28 mouse cellular contexts compared by ENCODE assay signal in genomic region chr8:13540122-13540521, GRCm38 (mm10). TPM values are rescaled to one million over a fixed set of nuclear protein-coding genes. Genes with fewer than 3 reads are reported as not detected.
DNase-seq lines count a peak whose midpoint lies in the region; ATAC-seq and TF ChIP-seq lines count a peak whose summit lies in the region.
"Had no signal": no experiment of that assay in that cellular context is flagged by ENCODE, and none has a peak within 500 bp of the region (broad histone marks: within the 10 kb centered on the region; RNA-seq: fewer than 3 reads in every experiment).

No protein-coding gene starts in this region.

- TF ChIP-seq POLR2A in lung, adult 2 months (IDR thresholded peaks at IDR 0.05; ENCODE audit: borderline replicate concordance, extremely low read depth, low read depth, low read length): no peak

- H3K4me3 ChIP-seq in lung, adult 2 months (replicated peaks; ENCODE audit: extremely low read depth, low read depth, low read length): no peak overlapping the region
- no peak overlapping the region for H3K4me3 ChIP-seq in lung, embryonic 15.5 days
- H3K4me3 ChIP-seq in lung, embryonic 16.5 days (ENCODE audit: low read length): no peak overlapping the region
- H3K4me3 ChIP-seq in left cerebral cortex, adult 2 months: no peak overlapping the region
- H3K4me3 ChIP-seq: embryonic facial prominence, embryonic 10.5 days; embryonic facial prominence, embryonic 12.5 days; forebrain, embryonic 13.5 days had no signal

- no peak overlapping the region for H3K9ac ChIP-seq in lung, embryonic 15.5 days
- H3K9ac ChIP-seq in lung, embryonic 16.5 days (ENCODE audit: low read length): no peak overlapping the region
- H3K9ac ChIP-seq: embryonic facial prominence, embryonic 12.5 days; forebrain, embryonic 13.5 days had no signal

- TF ChIP-seq CTCF in lung, adult 2 months (IDR thresholded peaks at IDR 0.05; ENCODE audit: insufficient read depth, low read length): no peak
- no peak for TF ChIP-seq CTCF in left cerebral cortex, adult 2 months (IDR thresholded peaks at IDR 0.05)

- no peaks in the 10 kb centered on the region for H3K27me3 ChIP-seq in lung, embryonic 15.5 days
- H3K27me3 ChIP-seq in lung, embryonic 16.5 days (ENCODE audit: control insufficient read depth, insufficient read depth, low read depth, low read length): no peaks in the 10 kb centered on the region
- H3K27me3 ChIP-seq: CH12.LX; embryonic facial prominence, embryonic 12.5 days; forebrain, embryonic 13.5 days; Patski had no signal

- peak overlapping the region; percentile 16; the same call in 1 of the 2 replicates for H3K27ac ChIP-seq in lung, embryonic 15.5 days
- peak overlapping the region; percentile 30; the same call in 1 of the 2 replicates for H3K27ac ChIP-seq in lung, embryonic 16.5 days (ENCODE audit: low read length)
- no peak overlapping the region for H3K27ac ChIP-seq in left cerebral cortex, adult 2 months
- H3K27ac ChIP-seq: embryonic facial prominence, embryonic 10.5 days; embryonic facial prominence, embryonic 12.5 days; forebrain, embryonic 13.5 days had no signal

- peak; percentile 59 to 68 for DNase-seq in lung, adult 18-20 months
- DNase-seq in lung, adult 2 months: no peak
- no peak for DNase-seq in lung, postnatal 10 days
- peak; percentile 58 for DNase-seq in lung, postnatal 25 days (ENCODE audit: low spot score)
- no peak for DNase-seq in left cerebral cortex, adult 2 months (ENCODE audit: extremely low spot score in 1 of 2, low spot score in 2 of 2)
- DNase-seq in frontal cortex, postnatal 14 days (ENCODE audit: low spot score in 2 of 2): no peak
- DNase-seq: adrenal gland, adult 8-10 months; adrenal gland, postnatal 14 days; adrenal gland, postnatal 36 days; B cell, adult 2 months; cerebellum, adult 11-12 months; cerebellum, adult 2 months; cerebellum, adult 9-10 months; cerebellum, postnatal 10 days; cerebellum, postnatal 25 days had no signal

- WGBS in lung, adult 2 months: 70% methylated on average over 5 of the region's 5 CpGs
- WGBS in lung, embryonic 15.5 days: 63% methylated on average over 5 of the region's 5 CpGs
- WGBS in lung, embryonic 16.5 days: 63% methylated on average over 5 of the region's 5 CpGs

- peak; percentile 47 for ATAC-seq in lung, embryonic 15.5 days (ENCODE audit: borderline replicate concordance, extremely low read depth, low FRiP score, low TSS enrichment)
- peak; percentile 74 for ATAC-seq in lung, embryonic 16.5 days (ENCODE audit: low read depth)
- ATAC-seq: activated CD4-positive, CD25-positive, alpha-beta regulatory T cell, adult 4 months; CD4-positive, CD25-positive, alpha-beta regulatory T cell, adult 4 months; forebrain, embryonic 13.5 days; Patski had no signal

- no peaks in the 10 kb centered on the region for H3K36me3 ChIP-seq in lung, embryonic 15.5 days
- H3K36me3 ChIP-seq in lung, embryonic 16.5 days (ENCODE audit: control insufficient read depth, insufficient read depth, low read length): no peaks in the 10 kb centered on the region
- H3K36me3 ChIP-seq: embryonic facial prominence, embryonic 10.5 days; embryonic facial prominence, embryonic 12.5 days; G1E had no signal

- no peaks in the 10 kb centered on the region for H3K9me3 ChIP-seq in lung, embryonic 15.5 days
- peaks cover 4% of the 10 kb centered on the region; the same call in 1 of the 2 replicates for H3K9me3 ChIP-seq in lung, embryonic 16.5 days (ENCODE audit: control insufficient read depth, low read length)
- H3K9me3 ChIP-seq: embryonic facial prominence, embryonic 12.5 days; G1E had no signal

- H3K4me2 ChIP-seq in lung, embryonic 15.5 days: no peak overlapping the region
- H3K4me2 ChIP-seq in lung, embryonic 16.5 days (ENCODE audit: low read depth, low read length): no peak overlapping the region
- H3K4me2 ChIP-seq: embryonic facial prominence, embryonic 12.5 days; forebrain, embryonic 13.5 days had no signal

- H3K4me1 ChIP-seq in lung, adult 2 months (ENCODE audit: control insufficient read depth, insufficient read depth, low read length): peaks cover 2% of the 10 kb centered on the region; the same call in 1 of the 2 replicates
- peaks cover 13% of the 10 kb centered on the region for H3K4me1 ChIP-seq in lung, embryonic 15.5 days
- peaks cover 6% of the 10 kb centered on the region for H3K4me1 ChIP-seq in lung, embryonic 16.5 days (replicated peaks; ENCODE audit: control insufficient read depth, insufficient read depth, low read length)
- H3K4me1 ChIP-seq: embryonic facial prominence, embryonic 10.5 days; embryonic facial prominence, embryonic 12.5 days; forebrain, embryonic 13.5 days had no signal

- intact Hi-C loops in left cerebral cortex, adult 2 months (cut with DNase I): no loop called here

RNA-seq across cellular contexts. Expression of gene 1700029H14Rik, which starts 22.1 kb away (rescaled TPM):
- polyA plus RNA-seq in lung, adult 2 months (2012; rRNA removed): 0.11 and 0.69 TPM in 2 replicates
- not detected in 2 replicates for polyA plus RNA-seq in lung, embryonic 15.5 days (2015; fragmentation: Nextera tagmentation; extraction: Ambion mirVana)
- not detected in 2 replicates for polyA plus RNA-seq in lung, embryonic 16.5 days (2015; fragmentation: Nextera tagmentation; extraction: Ambion mirVana)
- total RNA-seq in left cerebral cortex, adult 2 months (2021): under 1 TPM; 0.38 to 0.77 TPM
- total RNA-seq: adrenal gland, adult 18-20 months; adrenal gland, adult 8-10 months; adrenal gland, postnatal 14 days; adrenal gland, postnatal 36 days; CH12.LX had no signal
- polyA plus RNA-seq: activated CD4-positive, CD25-positive, alpha-beta regulatory T cell, adult 4 months; embryonic facial prominence, embryonic 10.5 days; embryonic facial prominence, embryonic 12.5 days; embryonic facial prominence, embryonic 14.5 days; forebrain, embryonic 11.5 days; forebrain, embryonic 13.5 days; G1E; Patski had no signal

RNA-seq across cellular contexts. Expression of gene Gas6, which starts 45.8 kb away (rescaled TPM):
- 245 and 264 TPM in 2 replicates for polyA plus RNA-seq in lung, adult 2 months (2012; rRNA removed)
- 74.8 and 85.7 TPM in 2 replicates for polyA plus RNA-seq in lung, embryonic 15.5 days (2015; fragmentation: Nextera tagmentation; extraction: Ambion mirVana)
- polyA plus RNA-seq in lung, embryonic 16.5 days (2015; fragmentation: Nextera tagmentation; extraction: Ambion mirVana): 78.0 and 83.8 TPM in 2 replicates
- total RNA-seq in left cerebral cortex, adult 2 months (2021): 10 to 100 TPM; 96.8 to 98.7 TPM
- total RNA-seq: CH12.LX, G1E had no signal
- polyA plus RNA-seq: activated CD4-positive, CD25-positive, alpha-beta regulatory T cell, adult 4 months; CD4-positive, CD25-positive, alpha-beta regulatory T cell, adult 4 months; G1E had no signal

Comparison
In these comparisons a context has a peak if more than half of its experiments do, and no peak if none do; other contexts are left out.
1. DNase-seq: peak in lung, adult 18-20 months (2 of 2) and lung, postnatal 25 days (single experiment); none in lung, adult 2 months (single experiment), lung, postnatal 10 days (single experiment), left cerebral cortex, adult 2 months (0 of 2) and frontal cortex, postnatal 14 days (0 of 2).